ENCODE assay signal across 1 mouse cellular context in the genomic region with DNA sequence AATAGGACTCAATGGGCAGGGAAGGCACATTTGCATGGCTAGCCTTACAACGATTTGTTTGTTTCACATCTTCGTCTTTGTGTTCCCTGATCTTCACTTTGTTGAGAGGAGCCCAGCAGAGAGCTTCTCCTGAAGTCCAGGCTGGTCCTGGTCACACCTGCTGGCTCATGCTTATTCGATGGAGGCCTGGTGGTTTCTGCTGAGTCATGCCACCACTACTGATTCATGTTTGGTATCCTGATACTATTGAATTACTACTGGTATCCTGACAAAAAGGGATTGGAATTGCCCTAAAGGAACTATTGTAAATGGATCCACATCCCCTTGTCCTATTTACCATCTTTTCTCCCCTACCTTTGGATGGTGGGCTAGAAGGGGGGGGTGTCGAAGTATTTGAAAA.
TF ChIP-seq lines count a peak whose summit lies in the region.

No protein-coding gene starts in this region.

TF ChIP-seq in CH12.LX, 34 proteins besides CTCF, POLR2A, EP300 and RAD21 (continued from another document):
- no peak for TF ChIP-seq HCFC1 (IDR thresholded peaks at IDR 0.05; ENCODE audit: low read depth, low read length)
